ENCODE assay signal across 14 mouse cellular contexts in the genomic region with DNA sequence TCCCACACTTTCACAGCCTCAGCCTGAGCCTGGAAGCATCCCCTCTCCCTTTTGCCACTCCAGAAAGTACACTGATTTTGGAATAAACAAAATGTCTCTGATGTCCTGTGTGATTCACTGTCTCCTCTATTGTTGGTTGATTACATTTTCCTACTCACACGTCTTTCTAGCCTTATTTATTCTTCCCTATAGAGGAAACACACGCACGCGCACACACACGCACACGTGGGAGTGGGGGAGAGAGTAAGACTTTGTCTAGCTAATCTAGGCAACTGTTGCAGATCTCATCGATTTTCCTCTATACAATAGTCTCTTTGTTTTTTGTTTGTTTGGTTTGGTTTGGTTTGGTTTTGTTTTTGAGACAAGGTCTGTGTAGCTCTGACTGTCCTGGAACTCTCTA. TPM values are rescaled to one million over a fixed set of nuclear protein-coding genes. Genes with fewer than 3 reads are reported as not detected.
DNase-seq lines count a peak whose midpoint lies in the region; ATAC-seq and TF ChIP-seq lines count a peak whose summit lies in the region.
"Had no signal": no experiment of that assay in that cellular context is flagged by ENCODE, and none has a peak within 500 bp of the region (broad histone marks: within the 10 kb centered on the region; RNA-seq: fewer than 3 reads in every experiment).

No protein-coding gene starts in this region.

- no peak overlapping the region for H3K4me2 ChIP-seq in forebrain, embryonic 16.5 days (ENCODE audit: low read length)
- H3K4me2 ChIP-seq in liver, embryonic 11.5 days, result no peak overlapping the region; the same call in 1 of the 2 replicates
- peak overlapping the region; percentile 82 for H3K4me2 ChIP-seq in liver, embryonic 13.5 days

- H3K9ac ChIP-seq in forebrain, embryonic 16.5 days (replicated peaks; ENCODE audit: low read depth, low read length), result no peak overlapping the region
- H3K9ac ChIP-seq in liver, embryonic 11.5 days (ENCODE audit: low read depth, low read length), result no peak overlapping the region; the same call in 1 of the 2 replicates
- peak overlapping the region; percentile 97; the same call in 1 of the 2 replicates for H3K9ac ChIP-seq in liver, embryonic 13.5 days

- no peak overlapping the region for H3K27ac ChIP-seq in forebrain, embryonic 10.5 days
- no peak overlapping the region for H3K27ac ChIP-seq in forebrain, embryonic 16.5 days (ENCODE audit: low read length)
- H3K27ac ChIP-seq in liver, embryonic 11.5 days (ENCODE audit: low read depth, low read length), result no peak overlapping the region
- H3K27ac ChIP-seq in liver, embryonic 13.5 days, result no peak overlapping the region; the same call in 1 of the 2 replicates

- peaks cover 7% of the 10 kb centered on the region for H3K36me3 ChIP-seq in forebrain, embryonic 10.5 days (replicated peaks)
- no peaks in the 10 kb centered on the region for H3K36me3 ChIP-seq in forebrain, embryonic 16.5 days (ENCODE audit: control insufficient read depth, insufficient read depth)
- H3K36me3 ChIP-seq in liver, embryonic 11.5 days (ENCODE audit: control insufficient read depth, insufficient read depth, low read length), result no peaks in the 10 kb centered on the region
- H3K36me3 ChIP-seq in E14TG2a.4 (ENCODE audit: insufficient read depth, low read length), result peaks cover 22% of the 10 kb centered on the region
- H3K36me3 ChIP-seq in liver, embryonic 13.5 days, result peaks cover 10% of the 10 kb centered on the region
- H3K36me3 ChIP-seq: embryonic facial prominence, embryonic 12.5 days had no signal

- H3K4me3 ChIP-seq in forebrain, embryonic 10.5 days, result peak overlapping the region; percentile 76; the same call in 1 of the 2 replicates
- no peak overlapping the region for H3K4me3 ChIP-seq in forebrain, embryonic 16.5 days (replicated peaks; ENCODE audit: low read length)
- peak overlapping the region; percentile 84; the same call in 1 of the 2 replicates for H3K4me3 ChIP-seq in liver, embryonic 11.5 days (ENCODE audit: low read depth, low read length)
- H3K4me3 ChIP-seq in E14TG2a.4 (replicated peaks; ENCODE audit: low read length), result peak overlapping the region; percentile 93
- H3K4me3 ChIP-seq in liver, embryonic 13.5 days (replicated peaks), result peak overlapping the region; percentile 89

- H3K4me1 ChIP-seq in forebrain, embryonic 10.5 days, result peaks cover 4% of the 10 kb centered on the region
- peaks cover 7% of the 10 kb centered on the region for H3K4me1 ChIP-seq in forebrain, embryonic 16.5 days (replicated peaks; ENCODE audit: control insufficient read depth, insufficient read depth, low read length)
- no peaks in the 10 kb centered on the region for H3K4me1 ChIP-seq in liver, embryonic 11.5 days (replicated peaks; ENCODE audit: control insufficient read depth, insufficient read depth, low read length)
- H3K4me1 ChIP-seq in E14TG2a.4 (replicated peaks; ENCODE audit: low read depth, low read length), result peaks cover 69% of the 10 kb centered on the region
- H3K4me1 ChIP-seq in liver, embryonic 13.5 days (replicated peaks), result peaks cover 33% of the 10 kb centered on the region
- H3K4me1 ChIP-seq: embryonic facial prominence, embryonic 12.5 days had no signal

- no peaks in the 10 kb centered on the region for H3K9me3 ChIP-seq in forebrain, embryonic 10.5 days
- no peaks in the 10 kb centered on the region for H3K9me3 ChIP-seq in forebrain, embryonic 16.5 days (ENCODE audit: control insufficient read depth, low read length)
- no peaks in the 10 kb centered on the region for H3K9me3 ChIP-seq in liver, embryonic 11.5 days (ENCODE audit: control insufficient read depth, low read length)
- no peaks in the 10 kb centered on the region for H3K9me3 ChIP-seq in E14TG2a.4 (ENCODE audit: low read length)
- no peaks in the 10 kb centered on the region for H3K9me3 ChIP-seq in liver, embryonic 13.5 days (replicated peaks)
- H3K9me3 ChIP-seq: embryonic facial prominence, embryonic 12.5 days had no signal

- no peaks in the 10 kb centered on the region for H3K27me3 ChIP-seq in forebrain, embryonic 10.5 days (ENCODE audit: poor library complexity, severe bottlenecking)
- no peaks in the 10 kb centered on the region for H3K27me3 ChIP-seq in forebrain, embryonic 16.5 days (replicated peaks; ENCODE audit: control insufficient read depth, insufficient read depth, low read length)
- no peaks in the 10 kb centered on the region for H3K27me3 ChIP-seq in liver, embryonic 11.5 days (replicated peaks; ENCODE audit: control insufficient read depth, insufficient read depth, low read length)
- no peaks in the 10 kb centered on the region for H3K27me3 ChIP-seq in E14TG2a.4 (ENCODE audit: insufficient read depth, low read length)
- H3K27me3 ChIP-seq in liver, embryonic 13.5 days, result no peaks in the 10 kb centered on the region
- H3K27me3 ChIP-seq: embryonic facial prominence, embryonic 12.5 days had no signal

- TF ChIP-seq CTCF in E14TG2a.4 (conservative IDR thresholded peaks at IDR 0.05; ENCODE audit: low read length), result no peak

- no peak for DNase-seq in forebrain, embryonic 10.5 days (ENCODE audit: extremely low spot score, low spot score)
- no peak for DNase-seq in liver, embryonic 11.5 days (ENCODE audit: low spot score)
- DNase-seq in liver, result no peak
- no peak for DNase-seq in liver, embryonic 13.5 days
- no peak for DNase-seq in urinary bladder, postnatal 14 days (ENCODE audit: low spot score)
- no peak for DNase-seq in adipocyte (ENCODE audit: low spot score)
- DNase-seq: cerebellum, postnatal 10 days; heart, postnatal 14 days; kidney, adult 9 months; lung, postnatal 36 days; spleen, adult 18-20 months had no signal

- 96% methylated on average over 7 of the region's 7 CpGs for WGBS in forebrain, embryonic 10.5 days
- 90% methylated on average over 7 of the region's 7 CpGs for WGBS in forebrain, embryonic 16.5 days
- WGBS in liver, embryonic 11.5 days, result 90% methylated on average over 7 of the region's 7 CpGs
- WGBS in liver, embryonic 13.5 days (ENCODE audit: insufficient replicate concordance), result 82% methylated on average over 7 of the region's 7 CpGs

- ATAC-seq in forebrain, embryonic 16.5 days, result no peak
- no peak for ATAC-seq in liver, embryonic 11.5 days (replicated peaks; ENCODE audit: low FRiP score)
- no peak for ATAC-seq in liver, embryonic 13.5 days (ENCODE audit: low read depth)

RNA-seq across cellular contexts. Expression of a gene that starts 0.9 kb away (rescaled TPM):
- 22.1 and 25.4 TPM in 2 replicates for polyA plus RNA-seq in forebrain, embryonic 10.5 days (2016; fragmentation: Nextera tagmentation; extraction: Ambion mirVana)
- 45.2 and 49.9 TPM in 2 replicates for polyA plus RNA-seq in forebrain, embryonic 16.5 days (2015; fragmentation: Nextera tagmentation; extraction: Ambion mirVana)
- 50.9 and 57.3 TPM in 2 replicates for polyA plus RNA-seq in liver, embryonic 11.5 days (2014; fragmentation: Nextera tagmentation; extraction: Ambion mirVana)
- polyA plus RNA-seq in liver, embryonic 13.5 days (2015; fragmentation: Nextera tagmentation; extraction: Ambion mirVana), result 35.8 and 45.1 TPM in 2 replicates

RNA-seq across cellular contexts. Expression of a gene that starts 8.8 kb away (rescaled TPM):
- 11.3 and 12.7 TPM in 2 replicates for polyA plus RNA-seq in forebrain, embryonic 10.5 days (2016; fragmentation: Nextera tagmentation; extraction: Ambion mirVana)
- polyA plus RNA-seq in forebrain, embryonic 16.5 days (2015; fragmentation: Nextera tagmentation; extraction: Ambion mirVana), result 10.6 and 11.2 TPM in 2 replicates
- polyA plus RNA-seq in liver, embryonic 11.5 days (2014; fragmentation: Nextera tagmentation; extraction: Ambion mirVana), result 11.8 and 12.8 TPM in 2 replicates
- polyA plus RNA-seq in liver, embryonic 13.5 days (2015; fragmentation: Nextera tagmentation; extraction: Ambion mirVana), result 4.9 and 5.1 TPM in 2 replicates

RNA-seq across cellular contexts. Expression of a gene that starts 34.2 kb away (rescaled TPM):
- polyA plus RNA-seq in forebrain, embryonic 10.5 days (2016; fragmentation: Nextera tagmentation; extraction: Ambion mirVana), result 3.7 and 4.8 TPM in 2 replicates
- 0.82 and 1.3 TPM in 2 replicates for polyA plus RNA-seq in forebrain, embryonic 16.5 days (2015; fragmentation: Nextera tagmentation; extraction: Ambion mirVana)
- 117 and 122 TPM in 2 replicates for polyA plus RNA-seq in liver, embryonic 11.5 days (2014; fragmentation: Nextera tagmentation; extraction: Ambion mirVana)
- 61.2 and 64.9 TPM in 2 replicates for polyA plus RNA-seq in liver, embryonic 13.5 days (2015; fragmentation: Nextera tagmentation; extraction: Ambion mirVana)

Comparison
In these comparisons a context has a peak if more than half of its experiments do, and no peak if none do; other contexts are left out.
1. RNA of a gene that starts 34.2 kb away (polyA plus RNA-seq): 117 to 122 TPM in liver, embryonic 11.5 days and 61.2 to 64.9 TPM in liver, embryonic 13.5 days; 3.7 to 4.8 TPM in forebrain, embryonic 10.5 days and 0.82 to 1.3 TPM in forebrain, embryonic 16.5 days; every median in the first group is over 10 times any median in the second.